Mouse (Mus musculus): ENCODE data around the gene Cyp2c55.

Cyp2c55 gene

DNA sequence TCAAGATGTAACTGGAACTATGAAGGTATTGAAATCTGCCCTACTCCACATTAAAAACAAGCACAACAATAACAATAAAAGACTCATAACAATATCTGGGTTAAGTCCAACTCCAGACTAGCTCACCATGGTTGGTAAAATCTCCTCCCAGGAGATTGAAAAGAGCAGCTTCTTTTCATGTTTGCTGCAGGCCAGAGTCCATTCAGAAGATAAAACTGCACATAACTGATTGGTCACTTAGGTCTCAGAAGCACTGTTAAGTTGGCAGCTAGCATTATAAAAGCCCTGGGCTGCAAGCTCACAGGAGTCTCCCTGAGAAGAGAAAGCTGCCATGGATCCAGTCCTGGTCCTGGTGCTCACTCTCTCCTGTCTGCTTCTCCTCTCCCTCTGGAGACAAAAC is at the start of gene Cyp2c55:
TSS of gene Cyp2c55 (plus strand) at position 305 of the 400 bp plus-strand sequence.
- no peak for DNase-seq (ENCODE audit: low spot score in 2 of 2)

DNA sequence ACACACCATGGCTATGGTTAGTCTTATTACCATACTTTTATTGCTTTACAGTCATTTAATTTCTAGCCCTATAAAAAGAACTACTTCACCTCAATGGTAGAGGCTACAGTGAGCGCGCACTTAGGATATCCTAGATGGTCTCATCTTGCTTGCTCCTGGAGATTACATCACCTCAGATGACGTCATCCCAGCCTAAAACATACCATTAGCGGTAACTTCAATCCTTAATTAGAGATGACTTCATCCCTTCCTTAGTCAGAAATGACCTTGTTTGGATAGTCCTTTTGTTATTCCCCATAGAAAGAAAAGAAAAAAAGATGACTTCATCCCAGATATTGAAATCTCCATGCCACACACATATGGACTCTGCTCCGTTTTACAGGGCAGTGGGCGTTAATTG is 36.1 kb upstream of the Cyp2c55 start:
- DNase-seq (ENCODE audit: low spot score in 2 of 2) = no peak

DNA sequence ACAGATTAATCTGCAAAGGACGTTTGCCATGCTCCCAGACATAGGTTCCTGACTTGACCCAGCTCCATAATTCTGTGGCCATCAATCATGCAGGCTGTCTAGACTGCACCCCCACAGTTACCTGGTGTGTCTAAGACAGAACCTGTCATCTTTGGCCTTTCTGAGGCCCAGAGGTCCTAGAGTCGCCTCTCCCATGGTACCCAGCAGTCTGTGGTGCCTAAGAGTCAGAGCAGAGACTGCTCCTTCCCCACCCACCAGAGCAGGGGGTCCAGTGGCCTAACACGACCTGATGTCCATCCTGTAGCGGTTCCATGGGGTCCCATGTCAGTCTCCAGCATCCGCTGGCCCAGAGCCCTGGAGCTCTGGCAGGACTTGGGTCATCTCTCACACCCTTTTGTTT is 34.2 kb upstream of the Cyp2c55 start:
- DNase-seq (ENCODE audit: low spot score in 2 of 2) = no peak

DNA sequence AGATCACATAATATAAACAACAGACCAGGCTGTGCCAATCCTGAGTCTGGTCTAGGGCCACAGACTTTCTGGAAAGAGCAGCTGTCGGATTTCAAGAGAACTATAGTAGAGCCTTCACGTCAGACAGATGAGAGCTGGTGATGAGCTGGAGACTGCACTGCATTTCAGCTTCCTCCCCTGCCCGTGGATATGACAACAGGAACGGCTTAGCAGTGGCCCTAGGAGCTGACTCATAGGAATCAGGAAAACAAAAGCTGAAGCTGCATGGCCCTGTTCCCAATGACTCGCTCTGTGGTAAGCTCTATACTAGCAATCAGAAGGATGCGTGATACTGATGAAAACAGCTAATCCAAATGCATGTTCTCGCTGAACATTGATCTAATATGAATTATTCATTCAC is 33.2 kb upstream of the Cyp2c55 start:
- DNase-seq (ENCODE audit: low spot score in 2 of 2) = no peak

DNA sequence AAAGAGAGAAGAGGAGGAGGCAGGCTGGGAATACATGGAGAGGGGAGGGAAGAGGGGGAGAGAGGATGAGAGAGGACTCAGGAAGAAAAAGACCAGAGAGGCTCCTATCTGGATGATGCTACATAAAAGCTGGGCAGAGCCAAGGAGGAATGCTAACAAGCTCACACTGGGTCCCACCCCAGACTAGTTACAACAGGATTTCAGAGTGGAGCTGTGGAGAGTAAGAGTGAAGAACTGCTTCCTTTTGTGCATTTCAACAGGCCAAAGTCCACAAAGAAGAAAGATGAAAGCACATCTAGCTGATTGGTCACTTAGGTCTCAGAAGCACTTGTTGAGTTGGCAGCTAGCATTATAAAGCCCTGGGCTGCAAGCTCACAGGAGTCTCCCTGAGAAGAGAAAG is 30.6 kb upstream of the Cyp2c55 start:
- no peak for DNase-seq (ENCODE audit: low spot score in 2 of 2)

DNA sequence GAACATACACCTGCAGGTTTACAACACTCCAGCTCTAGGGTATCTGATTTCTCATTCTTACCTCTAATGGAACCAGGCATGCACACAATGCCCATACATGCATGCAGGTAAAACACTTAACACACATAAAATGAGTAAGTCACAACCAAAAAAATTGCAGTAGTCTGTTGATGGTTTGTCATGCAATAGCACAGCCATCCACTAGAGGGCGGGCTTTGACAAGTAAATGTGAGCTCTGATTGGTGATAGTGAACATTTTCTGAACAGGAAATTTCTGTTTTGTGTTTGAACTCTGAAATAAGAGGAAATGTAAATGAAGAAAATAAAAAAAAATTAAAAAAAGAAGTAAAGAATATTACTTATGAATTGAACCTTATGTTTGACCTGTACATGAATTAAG is 24.9 kb upstream of the Cyp2c55 start:
- peak; percentile 52 to 53 for DNase-seq (ENCODE audit: low spot score in 2 of 2)

DNA sequence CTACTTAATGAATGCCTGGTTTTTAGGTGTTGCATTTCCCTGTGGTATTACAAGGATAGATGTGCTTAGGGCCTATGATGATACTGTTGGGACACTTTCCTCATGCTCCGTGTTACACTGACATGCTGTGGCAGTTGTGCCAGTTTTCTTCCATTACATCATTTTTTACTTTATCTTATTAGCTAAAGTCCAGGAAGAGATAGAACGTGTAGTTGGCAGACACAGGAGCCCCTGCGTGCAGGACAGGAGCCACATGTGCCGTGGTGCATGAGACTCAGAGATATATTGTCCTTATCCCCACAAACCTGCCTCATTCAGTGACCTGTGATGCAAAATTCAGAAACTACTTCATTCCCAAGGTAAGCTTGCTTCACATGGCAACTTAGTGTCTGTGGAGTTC is 8.6 kb upstream of the Cyp2c55 start:
- no peak for DNase-seq (ENCODE audit: low spot score in 2 of 2)

DNA sequence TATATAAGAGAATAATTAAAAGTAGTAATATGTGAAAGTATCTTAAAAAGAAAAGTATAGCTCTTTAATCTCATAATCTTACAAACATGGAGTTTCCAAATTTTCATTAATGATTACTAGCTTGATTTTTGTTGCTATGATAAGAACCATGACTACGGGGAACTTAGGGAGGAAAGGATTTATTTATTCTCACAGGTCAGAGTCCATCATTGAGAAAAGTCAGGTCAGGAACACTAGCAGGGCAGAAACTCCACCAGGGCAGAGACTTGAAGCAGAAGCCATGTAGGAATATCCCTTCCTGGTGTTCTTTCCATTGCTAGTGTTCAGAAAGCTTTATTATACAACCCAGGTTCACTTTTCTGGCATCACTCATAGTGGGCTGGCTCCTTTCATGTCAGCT is 8.1 kb upstream of the Cyp2c55 start:
- DNase-seq (ENCODE audit: low spot score in 2 of 2) = no peak

DNA sequence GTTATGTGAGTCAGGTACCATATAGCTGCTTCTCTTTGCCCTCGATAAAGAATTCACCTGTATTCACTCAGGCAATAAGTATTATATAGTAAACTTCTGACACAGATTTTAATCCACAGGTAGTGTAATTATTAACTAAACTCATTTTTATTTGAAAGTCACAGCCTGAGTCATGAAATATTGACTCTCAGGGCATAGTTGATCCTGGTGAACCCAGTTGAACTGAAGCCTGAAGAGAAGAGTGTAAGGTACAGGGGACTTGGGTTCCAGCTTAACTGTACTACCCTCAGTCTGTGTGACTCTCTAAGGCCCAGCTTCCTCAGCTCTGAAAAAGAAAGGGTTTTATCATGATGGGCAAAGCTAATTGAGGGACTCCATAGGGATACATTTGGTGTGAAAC is 1.7 kb upstream of the Cyp2c55 start:
- no peak for DNase-seq (ENCODE audit: low spot score in 2 of 2)

DNA sequence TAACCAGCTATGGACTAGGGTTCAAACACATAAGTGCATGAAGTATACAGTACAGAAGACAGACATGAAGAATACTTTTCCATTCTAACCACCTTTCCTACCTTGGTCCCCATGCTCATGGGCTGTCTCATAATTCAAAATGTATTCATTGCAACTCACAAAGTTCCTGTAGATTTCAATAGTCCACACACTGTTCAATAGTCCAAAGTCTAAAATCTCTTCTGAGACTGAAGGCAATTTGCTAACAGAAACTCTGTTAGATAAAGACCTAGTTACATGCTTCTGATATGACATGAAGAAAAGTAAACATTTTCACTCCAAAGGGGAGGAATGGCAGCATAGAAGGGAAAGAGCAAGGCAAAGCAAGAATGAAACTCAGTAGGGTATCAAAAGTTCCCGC is 51.1 kb downstream of the Cyp2c55 start:
- no peak for DNase-seq (ENCODE audit: low spot score in 2 of 2)

DNA sequence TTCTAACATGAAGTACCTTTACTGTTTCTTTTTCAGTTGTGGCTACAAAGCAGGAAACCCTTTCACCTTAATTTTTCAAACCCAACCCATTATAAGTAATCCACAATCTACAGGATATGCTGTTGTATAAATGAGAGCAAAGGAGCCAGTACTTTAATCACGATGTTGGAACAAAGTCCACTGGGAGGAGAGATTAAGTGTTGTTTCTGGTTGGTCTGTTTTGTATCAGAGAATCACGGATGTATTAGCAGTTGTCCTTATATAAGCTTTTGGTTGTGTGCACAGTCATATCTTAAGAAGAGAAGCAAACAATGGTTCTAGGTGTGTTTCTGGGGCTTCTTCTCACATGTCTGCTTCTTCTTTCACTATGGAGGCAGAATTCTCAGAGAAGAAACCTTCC is 53.9 kb downstream of the Cyp2c55 start, which contains the start of gene Cyp2c65:
TSS of gene Cyp2c65 (plus strand) at position 297 of the 400 bp plus-strand sequence.
- DNase-seq (ENCODE audit: low spot score in 2 of 2) = no peak

Data from right cerebral cortex, postnatal 36 days (tissue).